Mouse (Mus musculus): Measurements from ENCODE around the gene Olfr871.
"Not testable (repeated sequence)": the region's sequence is repeated elsewhere in the genome, so short reads cannot be mapped to it uniquely, and the experiment has no call there.

Gene Olfr871

GRCm38 (mm10) chr9:20211907-20212306 lies at the start of gene Olfr871:
Olfr871 (plus strand) TSS chr9:20212207.
- no peak for DNase-seq (ENCODE audit: low read depth, low spot score)
- H3K36me3 ChIP-seq (ENCODE audit: control insufficient read depth, insufficient read depth, low read length, poor library complexity, severe bottlenecking), result no peaks in the 10 kb centered on the region
- no peaks in the 10 kb centered on the region for H3K27me3 ChIP-seq (ENCODE audit: control insufficient read depth, insufficient read depth, low read length, poor library complexity, severe bottlenecking)

- H3K27me3 ChIP-seq (ENCODE audit: control insufficient read depth, insufficient read depth, low read length, poor library complexity, severe bottlenecking), result no peaks in the 10 kb centered on the region
- no peak for DNase-seq (ENCODE audit: low read depth, low spot score)
- H3K36me3 ChIP-seq (ENCODE audit: control insufficient read depth, insufficient read depth, low read length, poor library complexity, severe bottlenecking), result no peaks in the 10 kb centered on the region
Observed at GRCm38 (mm10) chr9:20173957-20174356, 38.0 kb upstream of the Olfr871 start, which contains the start of gene Olfr870. Olfr870 (minus strand) TSS chr9:20174057.

- DNase-seq (ENCODE audit: low read depth, low spot score), result no peak
- no peaks in the 10 kb centered on the region for H3K27me3 ChIP-seq (ENCODE audit: control insufficient read depth, insufficient read depth, low read length, poor library complexity, severe bottlenecking)
- H3K36me3 ChIP-seq (ENCODE audit: control insufficient read depth, insufficient read depth, low read length, poor library complexity, severe bottlenecking), result no peaks in the 10 kb centered on the region
Observed at GRCm38 (mm10) chr9:20179463-20179862, 32.5 kb upstream of the Olfr871 start.

GRCm38 (mm10) chr9:20202131-20202530 lies 9.9 kb upstream of the Olfr871 start:
- no peak for DNase-seq (ENCODE audit: low read depth, low spot score)
- H3K27me3 ChIP-seq (ENCODE audit: control insufficient read depth, insufficient read depth, low read length, poor library complexity, severe bottlenecking), result no peaks in the 10 kb centered on the region
- H3K36me3 ChIP-seq (ENCODE audit: control insufficient read depth, insufficient read depth, low read length, poor library complexity, severe bottlenecking), result no peaks in the 10 kb centered on the region

- DNase-seq (ENCODE audit: low read depth, low spot score); H3K27me3 ChIP-seq (ENCODE audit: control insufficient read depth, insufficient read depth, low read length, poor library complexity, severe bottlenecking); H3K36me3 ChIP-seq (ENCODE audit: control insufficient read depth, insufficient read depth, low read length, poor library complexity, severe bottlenecking): not testable (repeated sequence)
Observed at GRCm38 (mm10) chr9:20203413-20203984, 8.5 kb upstream of the Olfr871 start.

- H3K27me3 ChIP-seq (ENCODE audit: control insufficient read depth, insufficient read depth, low read length, poor library complexity, severe bottlenecking), result no peaks in the 10 kb centered on the region
- DNase-seq (ENCODE audit: low read depth, low spot score), result no peak
- H3K36me3 ChIP-seq (ENCODE audit: control insufficient read depth, insufficient read depth, low read length, poor library complexity, severe bottlenecking), result no peaks in the 10 kb centered on the region
Observed at GRCm38 (mm10) chr9:20210812-20211211, 1.2 kb upstream of the Olfr871 start.

GRCm38 (mm10) chr9:20211477-20211876 lies 530 bp upstream of the Olfr871 start:
- H3K36me3 ChIP-seq (ENCODE audit: control insufficient read depth, insufficient read depth, low read length, poor library complexity, severe bottlenecking), result no peaks in the 10 kb centered on the region
- no peak for DNase-seq (ENCODE audit: low read depth, low spot score)
- H3K27me3 ChIP-seq (ENCODE audit: control insufficient read depth, insufficient read depth, low read length, poor library complexity, severe bottlenecking), result no peaks in the 10 kb centered on the region

- Histone ChIP-seq H3K27me3 (ENCODE audit: control insufficient read depth, insufficient read depth, low read length, poor library complexity, severe bottlenecking) (no peaks in the 10 kb centered on the region), H3K36me3 (ENCODE audit: control insufficient read depth, insufficient read depth, low read length, poor library complexity, severe bottlenecking) (no peaks in the 10 kb centered on the region)
- no peak for DNase-seq (ENCODE audit: low read depth, low spot score)
Observed at GRCm38 (mm10) chr9:20236819-20237218, 24.8 kb downstream of the Olfr871 start, which contains the start of gene Olfr872. Olfr872 (plus strand) TSS chr9:20237119.

GRCm38 (mm10) chr9:20237378-20237777 lies 25.4 kb downstream of the Olfr871 start:
- H3K27me3 ChIP-seq (ENCODE audit: control insufficient read depth, insufficient read depth, low read length, poor library complexity, severe bottlenecking), result no peaks in the 10 kb centered on the region
- no peak for DNase-seq (ENCODE audit: low read depth, low spot score)
- no peaks in the 10 kb centered on the region for H3K36me3 ChIP-seq (ENCODE audit: control insufficient read depth, insufficient read depth, low read length, poor library complexity, severe bottlenecking)

Data from splenic B cell, adult 2 months (primary cell).